Mouse (Mus musculus): ENCODE data around the gene Mgea5. TPM values are rescaled to one million over a fixed set of nuclear protein-coding genes. Genes with fewer than 3 reads are reported as not detected.

Mgea5 gene
- polyA plus RNA-seq, 1 experiment from 2014 or later, result 52.3 TPM

- no peaks in the 10 kb centered on the region for H3K9me3 ChIP-seq (ENCODE audit: control insufficient read depth, low read length)
- WGBS, result under 1% methylated on average over 34 of the region's 60 CpGs
- peak within 1 kb of the TSS; percentile 82 for H3K4me3 ChIP-seq (ENCODE audit: low read depth, low read length)
- ATAC-seq (ENCODE audit: low read depth) (peak; percentile 85), DNase-seq (ENCODE audit: low spot score) (peak; percentile 92)
- peak within 1 kb of the TSS; percentile 90 for H3K4me2 ChIP-seq (ENCODE audit: low read depth, low read length)
- peaks cover 21% of the 10 kb centered on the region for H3K27me3 ChIP-seq (replicated peaks; ENCODE audit: control insufficient read depth, insufficient read depth, low read length)
- no peak within 1 kb of the TSS for H3K27ac ChIP-seq (replicated peaks; ENCODE audit: low read depth, low read length)
- peak within 1 kb of the TSS; percentile 84 for H3K9ac ChIP-seq (ENCODE audit: low read depth, low read length)
- peaks cover 39% of the 10 kb centered on the region for H3K36me3 ChIP-seq (ENCODE audit: control insufficient read depth, insufficient read depth, low read length)
- H3K4me1 ChIP-seq (ENCODE audit: control insufficient read depth, insufficient read depth, low read length), result peaks cover 3% of the 10 kb centered on the region
Observed at GRCm38 (mm10) chr19:45749243-45750043, 34.2 kb downstream of the Mgea5 start, which contains the start of gene Npm3. Npm3 (minus strand) TSS chr19:45749591.

- ATAC-seq (ENCODE audit: low read depth) (peak; percentile 4; the same call in 1 of the 2 replicates), DNase-seq (ENCODE audit: low spot score) (no peak)
- Histone ChIP-seq H3K27me3 (replicated peaks; ENCODE audit: control insufficient read depth, insufficient read depth, low read length) (peaks cover 27% of the 10 kb centered on the region), H3K9ac (ENCODE audit: low read depth, low read length) (peak overlapping the region; percentile 84), H3K4me1 (ENCODE audit: control insufficient read depth, insufficient read depth, low read length) (peaks cover 3% of the 10 kb centered on the region), H3K36me3 (ENCODE audit: control insufficient read depth, insufficient read depth, low read length) (peaks cover 32% of the 10 kb centered on the region), H3K4me2 (ENCODE audit: low read depth, low read length) (peak overlapping the region; percentile 90), H3K4me3 (ENCODE audit: low read depth, low read length) (peak overlapping the region; percentile 82), H3K9me3 (ENCODE audit: control insufficient read depth, low read length) (no peaks in the 10 kb centered on the region), H3K27ac (replicated peaks; ENCODE audit: low read depth, low read length) (no peak overlapping the region)
- WGBS, result 2% methylated on average over 30 of the region's 33 CpGs
Observed at GRCm38 (mm10) chr19:45748691-45749242, 34.9 kb downstream of the Mgea5 start.

DNA sequence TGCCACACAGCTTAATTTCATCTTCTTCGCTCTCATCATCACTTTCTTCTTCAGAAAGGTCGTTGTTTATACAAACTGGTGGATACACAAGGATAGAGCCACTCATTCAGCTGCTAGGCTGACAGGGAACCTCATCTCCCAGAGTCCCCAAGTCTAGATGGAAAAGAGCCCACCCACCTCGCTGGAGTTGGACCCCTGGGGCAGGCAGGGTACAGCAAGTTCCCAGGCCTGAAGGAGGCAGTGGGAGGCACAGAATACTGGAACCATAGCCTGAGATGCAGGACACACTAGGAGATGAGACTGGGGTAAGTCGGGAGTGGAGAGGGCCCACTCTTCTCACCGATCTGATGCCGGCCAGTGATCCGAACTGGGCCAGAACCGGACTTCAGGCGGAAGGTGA, 35.4 kb downstream of the Mgea5 start:
- ATAC-seq (ENCODE audit: low read depth), result no peak
- WGBS, result 48% methylated on average over 9 of the region's 9 CpGs
- peaks cover 33% of the 10 kb centered on the region for H3K27me3 ChIP-seq (replicated peaks; ENCODE audit: control insufficient read depth, insufficient read depth, low read length)

GRCm38 (mm10) chr19:45747028-45747867, 36.4 kb downstream of the Mgea5 start:
- Histone ChIP-seq H3K9me3 (ENCODE audit: control insufficient read depth, low read length) (no peaks in the 10 kb centered on the region), H3K27me3 (replicated peaks; ENCODE audit: control insufficient read depth, insufficient read depth, low read length) (peaks cover 40% of the 10 kb centered on the region), H3K9ac (ENCODE audit: low read depth, low read length) (no peak overlapping the region), H3K4me1 (ENCODE audit: control insufficient read depth, insufficient read depth, low read length) (peaks cover 11% of the 10 kb centered on the region), H3K36me3 (ENCODE audit: control insufficient read depth, insufficient read depth, low read length) (peaks cover 17% of the 10 kb centered on the region), H3K27ac (replicated peaks; ENCODE audit: low read depth, low read length) (no peak overlapping the region), H3K4me2 (ENCODE audit: low read depth, low read length) (no peak overlapping the region), H3K4me3 (ENCODE audit: low read depth, low read length) (no peak overlapping the region)
- WGBS, result 22% methylated on average over 11 of the region's 11 CpGs
- ATAC-seq (ENCODE audit: low read depth) (no peak; the same call in 1 of the 2 replicates), DNase-seq (ENCODE audit: low spot score) (peak; percentile 89)

More for the DNA sequence above, 35.4 kb downstream of the Mgea5 start:
- 0 out of 2 replicates have a peak overlapping the region, but pooled peaks have one; percentile 84 for H3K9ac ChIP-seq (ENCODE audit: low read depth, low read length)
- peaks cover 27% of the 10 kb centered on the region for H3K36me3 ChIP-seq (ENCODE audit: control insufficient read depth, insufficient read depth, low read length)
- peaks cover 4% of the 10 kb centered on the region for H3K4me1 ChIP-seq (ENCODE audit: control insufficient read depth, insufficient read depth, low read length)
- no peak overlapping the region for H3K27ac ChIP-seq (replicated peaks; ENCODE audit: low read depth, low read length)
- peak overlapping the region; percentile 90 for H3K4me2 ChIP-seq (ENCODE audit: low read depth, low read length)
- H3K4me3 ChIP-seq (ENCODE audit: low read depth, low read length), result peak overlapping the region; percentile 82
- no peak for DNase-seq (ENCODE audit: low spot score)
- no peaks in the 10 kb centered on the region for H3K9me3 ChIP-seq (ENCODE audit: control insufficient read depth, low read length)

DNA sequence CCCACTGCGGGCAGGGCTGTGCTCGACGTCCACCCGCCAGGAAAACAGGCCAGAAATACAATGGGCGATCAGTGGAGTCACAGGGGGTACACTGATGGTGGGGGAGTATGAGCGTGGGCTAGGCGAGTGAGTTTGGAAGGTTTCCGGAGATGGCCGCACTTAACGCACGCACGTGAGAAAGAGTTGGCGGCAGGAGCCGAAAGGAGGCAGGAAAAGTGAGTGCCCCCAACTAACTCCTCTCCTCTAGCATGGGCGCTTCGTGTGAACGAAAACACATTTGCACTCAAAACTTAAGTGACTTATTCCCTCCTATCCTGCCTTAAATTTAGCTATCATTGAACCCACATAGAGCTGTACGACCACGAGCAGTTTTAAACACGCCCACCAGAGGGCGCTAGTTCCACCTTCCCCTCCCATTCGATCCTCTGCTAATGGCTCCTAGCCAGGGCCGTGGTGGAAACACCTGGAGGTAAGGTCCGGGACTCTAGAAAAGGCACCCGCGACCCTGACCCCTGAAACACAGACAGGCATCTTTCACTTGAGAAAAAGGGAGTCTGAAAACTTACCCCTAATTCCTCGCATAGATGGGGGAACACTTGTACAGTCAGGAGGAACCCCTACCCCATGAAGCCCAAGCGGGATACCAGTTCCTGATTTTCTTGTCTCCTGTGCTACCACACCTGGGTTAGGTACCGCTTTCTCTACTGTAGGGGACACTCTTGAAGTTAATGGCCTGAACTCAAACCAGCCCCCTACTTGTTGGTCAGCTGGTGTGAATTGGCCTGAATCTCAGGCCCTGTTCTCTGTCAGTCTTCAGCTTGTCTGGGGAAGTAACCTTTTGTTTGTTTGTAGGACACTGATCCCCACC, 37.2 kb downstream of the Mgea5 start:
- WGBS, result 8% methylated on average over 29 of the region's 29 CpGs
- Histone ChIP-seq H3K27ac (replicated peaks; ENCODE audit: low read depth, low read length) (no peak overlapping the region), H3K36me3 (ENCODE audit: control insufficient read depth, insufficient read depth, low read length) (peaks cover 8% of the 10 kb centered on the region), H3K4me1 (ENCODE audit: control insufficient read depth, insufficient read depth, low read length) (peaks cover 18% of the 10 kb centered on the region), H3K27me3 (replicated peaks; ENCODE audit: control insufficient read depth, insufficient read depth, low read length) (peaks cover 49% of the 10 kb centered on the region), H3K4me3 (ENCODE audit: low read depth, low read length) (no peak overlapping the region), H3K9me3 (ENCODE audit: control insufficient read depth, low read length) (no peaks in the 10 kb centered on the region), H3K4me2 (ENCODE audit: low read depth, low read length) (peak overlapping the region; percentile 15; the same call in 1 of the 2 replicates), H3K9ac (ENCODE audit: low read depth, low read length) (no peak overlapping the region)
- DNase-seq (ENCODE audit: low spot score) (peak; percentile 63), ATAC-seq (ENCODE audit: low read depth) (no peak)

DNA sequence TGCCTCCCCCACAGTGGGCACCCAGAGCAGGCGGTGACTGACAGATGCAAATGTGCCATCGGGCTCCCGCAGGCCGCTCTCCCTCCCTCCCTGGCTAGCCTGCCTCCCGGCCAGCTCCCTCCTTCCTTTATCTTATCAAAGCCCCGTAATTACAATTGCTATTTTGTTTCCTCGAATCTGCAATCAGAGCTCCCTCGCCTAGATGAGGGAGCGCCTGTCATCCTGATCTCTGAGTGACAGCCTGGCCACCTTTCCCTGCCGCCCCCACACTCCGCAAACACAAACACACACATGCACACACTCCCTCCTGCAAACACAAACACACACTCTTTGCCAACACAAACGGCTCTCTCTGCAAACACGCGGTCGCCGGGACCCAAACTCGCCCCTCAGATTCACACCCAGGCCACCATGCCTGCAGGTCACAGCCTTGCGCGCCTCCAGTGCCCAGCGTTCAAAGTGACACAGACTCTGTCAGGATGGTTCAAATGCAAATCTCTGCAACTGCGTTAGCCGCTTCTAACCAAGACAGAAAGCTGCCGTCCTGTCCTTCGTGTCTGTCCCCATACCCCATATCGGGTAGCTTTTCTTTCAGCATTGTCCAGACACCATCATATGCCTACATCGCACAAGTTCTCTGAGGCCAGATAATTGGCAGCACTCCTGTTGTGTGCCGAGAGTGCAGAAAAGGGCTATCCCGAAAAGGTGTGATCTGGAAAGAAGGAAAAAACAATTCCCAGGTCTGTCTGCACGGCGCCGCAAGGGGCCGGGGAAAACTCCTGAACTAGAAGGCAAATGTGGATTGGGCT, 38.1 kb downstream of the Mgea5 start:
- no peak for ATAC-seq (ENCODE audit: low read depth)
- H3K27ac ChIP-seq (replicated peaks; ENCODE audit: low read depth, low read length), result no peak overlapping the region
- peaks cover 57% of the 10 kb centered on the region for H3K27me3 ChIP-seq (replicated peaks; ENCODE audit: control insufficient read depth, insufficient read depth, low read length)
- peaks cover 25% of the 10 kb centered on the region for H3K4me1 ChIP-seq (ENCODE audit: control insufficient read depth, insufficient read depth, low read length)
- H3K9ac ChIP-seq (ENCODE audit: low read depth, low read length), result no peak overlapping the region
- H3K4me2 ChIP-seq (ENCODE audit: low read depth, low read length), result peak overlapping the region; percentile 15; the same call in 1 of the 2 replicates
- DNase-seq (ENCODE audit: low spot score), result no peak
- 4% methylated on average over 32 of the region's 32 CpGs for WGBS
- no peaks in the 10 kb centered on the region for H3K9me3 ChIP-seq (ENCODE audit: control insufficient read depth, low read length)
- no peak overlapping the region; the same call in 1 of the 2 replicates for H3K4me3 ChIP-seq (ENCODE audit: low read depth, low read length)
- 0 out of 2 replicates have a peak, but pooled peaks cover 4% of the 10 kb centered on the region for H3K36me3 ChIP-seq (ENCODE audit: control insufficient read depth, insufficient read depth, low read length)

DNA sequence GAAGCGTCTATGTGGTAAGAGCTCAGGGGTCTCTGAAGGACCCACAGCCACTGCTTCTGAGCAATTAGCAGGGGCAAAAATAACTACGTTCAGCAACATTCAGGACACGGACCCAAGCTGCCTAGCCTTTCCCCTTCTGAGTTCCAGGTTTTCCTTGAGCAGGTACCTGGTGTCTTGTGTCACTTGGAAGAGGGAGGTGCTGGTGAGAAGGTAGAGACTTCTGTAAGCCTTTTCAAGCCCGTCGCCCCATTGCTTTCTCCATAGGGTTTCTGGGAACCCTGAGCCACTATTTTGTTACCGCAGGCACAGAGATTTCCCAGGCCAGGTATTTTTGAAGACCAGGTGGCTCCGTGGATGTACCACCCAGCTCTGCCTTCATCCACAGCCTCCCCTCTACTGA, 40.0 kb downstream of the Mgea5 start:
- H3K9me3 ChIP-seq (ENCODE audit: control insufficient read depth, low read length), result no peaks in the 10 kb centered on the region

More for the DNA sequence above, 40.0 kb downstream of the Mgea5 start:
- Histone ChIP-seq H3K4me3 (ENCODE audit: low read depth, low read length) (peak overlapping the region; percentile 48; the same call in 1 of the 2 replicates), H3K27me3 (replicated peaks; ENCODE audit: control insufficient read depth, insufficient read depth, low read length) (peaks cover 75% of the 10 kb centered on the region), H3K9ac (ENCODE audit: low read depth, low read length) (no peak overlapping the region), H3K27ac (replicated peaks; ENCODE audit: low read depth, low read length) (no peak overlapping the region), H3K4me2 (ENCODE audit: low read depth, low read length) (peak overlapping the region; percentile 88; the same call in 1 of the 2 replicates), H3K4me1 (ENCODE audit: control insufficient read depth, insufficient read depth, low read length) (peaks cover 25% of the 10 kb centered on the region), H3K36me3 (ENCODE audit: control insufficient read depth, insufficient read depth, low read length) (no peaks in the 10 kb centered on the region)
- no peak for DNase-seq (ENCODE audit: low spot score)
- 14% methylated on average over 7 of the region's 7 CpGs for WGBS
- ATAC-seq (ENCODE audit: low read depth), result no peak

Data from embryonic facial prominence, embryonic 14.5 days (tissue).